Mouse (Mus musculus) ES-E14 (cell line): ENCODE results near the gene Zfp653. TPM values are rescaled to one million over a fixed set of nuclear protein-coding genes. Genes with fewer than 3 reads are reported as not detected.

Source experiments
- DNase-seq: peaks from one replicate; pipeline ENCODE4 v3.0.0-alpha.2; 2013; ENCODE audit warnings: low read depth, low spot score
- H3K27ac ChIP-seq: 2 replicates; pipeline ENCODE4 v1.5.1; 2012; ENCODE audit warnings: low read depth, mild to moderate bottlenecking, low read length, moderate library complexity, mixed read lengths; ENCODE audit not compliant: poor library complexity, insufficient read depth, severe bottlenecking
- H3K36me3 ChIP-seq: 2 replicates; pipeline ENCODE4 v1.6.1; 2012; ENCODE audit warnings: mild to moderate bottlenecking, low read length, moderate library complexity, mixed read lengths; ENCODE audit not compliant: control insufficient read depth, poor library complexity, insufficient read depth, severe bottlenecking
- H3K4me1 ChIP-seq, 2 experiments: fragments of 150-350 bp in 1 of 2; sonication (generic) in 1 of 2; 2 replicates each; pipeline ENCODE4 v1.6.1; 2012; ENCODE audit warnings: low read length in 2 of 2, mild to moderate bottlenecking in 1 of 2, mixed read lengths in 1 of 2; ENCODE audit not compliant: control insufficient read depth in 2 of 2, insufficient read depth in 2 of 2, poor library complexity in 1 of 2
- H3K4me3 ChIP-seq, 2 experiments: fragments of 150-350 bp in 1 of 2; sonication (generic) in 1 of 2; 2 replicates each; pipeline ENCODE4 v1.5.1; 2012; ENCODE audit warnings: low read length in 2 of 2, low read depth in 1 of 2, mild to moderate bottlenecking in 1 of 2, mixed read lengths in 1 of 2; ENCODE audit not compliant: insufficient read depth in 1 of 2, poor library complexity in 1 of 2, severe bottlenecking in 1 of 2
- H3K9ac ChIP-seq: 2 replicates; pipeline ENCODE4 v1.6.1; 2012; ENCODE audit warnings: low read depth, mild to moderate bottlenecking, low read length, mixed read lengths; ENCODE audit not compliant: poor library complexity, insufficient read depth, severe bottlenecking
- H3K9me3 ChIP-seq: fragments of 150-350 bp; sonication (generic); 2 replicates; pipeline ENCODE4 v1.6.1; 2012; ENCODE audit warnings: low read depth, mild to moderate bottlenecking, low read length; ENCODE audit not compliant: control insufficient read depth, insufficient read depth
- CHD2 ChIP-seq: IDR thresholded peaks from 2 replicates; pipeline ENCODE4 v1.6.1; 2014; ENCODE audit warnings: mild to moderate bottlenecking, low read depth, low read length, inconsistent platforms
- HCFC1 ChIP-seq: IDR thresholded peaks from 2 replicates; pipeline ENCODE4 v1.6.1; 2012; ENCODE audit warnings: low read length, inconsistent platforms, borderline replicate concordance; ENCODE audit not compliant: insufficient read depth
- MAFK ChIP-seq: IDR thresholded peaks from 2 replicates; pipeline ENCODE4 v1.6.1; 2014; ENCODE audit warnings: mild to moderate bottlenecking, low read depth, low read length, inconsistent platforms; ENCODE audit not compliant: insufficient read depth
- ZC3H11A ChIP-seq: IDR thresholded peaks from 2 replicates; pipeline ENCODE4 v1.6.1; 2012; ENCODE audit warnings: low read depth, mild to moderate bottlenecking, inconsistent platforms, low read length, borderline replicate concordance
- ZNF384 ChIP-seq: IDR thresholded peaks from 2 replicates; pipeline ENCODE4 v1.6.1; 2012; ENCODE audit warnings: low read depth, low read length, inconsistent platforms
- in situ Hi-C, 2 experiments: fragments of 600-800 bp; cut with MboI; formaldehyde crosslinking; loops; one replicate each; pipeline ENCODE4 v1.15.1; 2025; ENCODE audit warnings: low sequenced_read_pairs in 2 of 2, inconsistent platforms in 1 of 2; ENCODE audit not compliant: unreplicated experiment in 2 of 2
- total RNA-seq: library from RNA; depleted of rRNA; stranded (reverse); fragments of 300-350 nt; gene quantifications from 2 replicates; pipeline ENCODE4 v1.2.3, GENCODE M21; 2012

Zfp653 gene
- total RNA-seq, 1 experiment: 10.9 TPM

DNA sequence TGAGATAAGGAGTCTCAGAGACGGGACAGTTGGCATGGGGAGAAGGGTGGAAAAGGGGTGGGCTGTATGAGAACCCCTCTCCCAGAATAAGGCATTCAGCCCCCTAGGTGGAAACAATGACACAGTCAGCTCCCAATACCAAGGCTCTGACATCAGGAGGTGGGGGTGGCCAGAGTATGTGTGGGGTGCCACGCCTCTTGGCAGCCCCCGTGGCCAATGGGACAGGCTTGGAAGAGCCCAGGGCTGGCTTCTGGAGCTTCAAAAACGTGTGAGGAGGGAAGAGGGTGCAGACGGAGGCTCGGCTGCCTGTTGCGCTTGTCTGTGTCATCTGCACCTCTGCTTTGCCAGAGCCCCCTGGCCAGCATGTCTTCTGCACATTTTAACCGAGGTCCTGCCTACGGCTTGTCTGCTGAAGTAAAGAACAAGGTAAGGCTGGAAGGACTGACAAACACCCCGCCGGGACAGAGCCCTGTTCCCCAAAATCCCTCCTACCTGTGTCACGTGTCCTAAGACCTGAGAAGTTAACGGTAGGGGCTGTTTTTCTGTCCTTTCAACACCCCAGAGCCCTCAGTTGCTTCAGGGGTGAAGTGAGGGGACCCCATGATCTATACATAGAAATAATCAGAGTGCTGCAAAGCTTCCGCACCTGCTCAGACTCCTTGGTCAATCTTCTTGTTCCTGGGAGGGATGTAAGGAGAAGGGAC lies 28.0 kb upstream of the Zfp653 start, which contains the start of gene Cnn1:
Gene Cnn1, plus strand, starts transcription at position 224 of the 704 bp plus-strand sequence.
- DNase-seq: no peak
- no peaks in the 10 kb centered on the region for H3K9me3 ChIP-seq
- peaks cover 1 to 7% of the 10 kb centered on the region in 2 experiments; a peak in 2 of 4 replicates for H3K4me1 ChIP-seq
- no peaks in the 10 kb centered on the region for H3K36me3 ChIP-seq
- in situ Hi-C loops: no loop called here
- TF ChIP-seq ZC3H11A (no peak), ZNF384 (no peak), CHD2 (no peak), HCFC1 (no peak), MAFK (no peak)
- H3K9ac ChIP-seq: no peak within 1 kb of the TSS; the same call in 1 of the 2 replicates
- no peak within 1 kb of the TSS for H3K27ac ChIP-seq
- H3K4me3 ChIP-seq: peak within 1 kb of the TSS; percentile 34 to 40; a peak in 2 of 4 replicates

DNA sequence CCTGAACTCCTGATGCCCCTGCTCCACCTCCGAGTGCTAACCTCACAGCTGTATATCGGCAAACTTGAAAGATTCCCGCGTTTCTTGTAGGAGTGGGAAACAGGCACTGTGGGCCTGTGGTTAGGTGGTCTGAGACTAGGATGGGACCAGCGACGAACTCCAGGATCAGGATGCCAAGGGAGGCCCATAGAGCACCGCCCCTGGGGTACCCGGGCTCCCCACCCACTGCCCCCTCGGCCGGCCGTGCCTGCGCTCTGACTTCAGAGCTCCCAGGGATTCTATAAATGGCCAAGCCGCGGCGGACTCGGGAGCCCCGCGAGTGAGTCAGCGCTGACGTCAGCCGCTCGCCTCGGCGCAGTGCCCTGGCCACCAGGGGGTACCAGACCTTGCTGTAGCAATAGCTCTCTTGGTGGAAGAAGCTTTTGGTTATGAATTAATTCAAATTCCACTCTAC lies 24.7 kb upstream of the Zfp653 start:
- DNase-seq: no peak
- Histone ChIP-seq H3K27ac (no peak overlapping the region), H3K9ac (peak overlapping the region; percentile 64; the same call in 1 of the 2 replicates), H3K36me3 (no peaks in the 10 kb centered on the region), H3K9me3 (no peaks in the 10 kb centered on the region), H3K4me1 (peaks cover 1 to 8% of the 10 kb centered on the region in 2 experiments; a peak in 2 of 4 replicates), H3K4me3 (peak overlapping the region; percentile 36 to 61)
- in situ Hi-C loops: no loop called here
- TF ChIP-seq ZC3H11A: no peak
- TF ChIP-seq CHD2: no peak
- TF ChIP-seq HCFC1: no peak
- TF ChIP-seq MAFK: no peak
- no peak for TF ChIP-seq ZNF384

DNA sequence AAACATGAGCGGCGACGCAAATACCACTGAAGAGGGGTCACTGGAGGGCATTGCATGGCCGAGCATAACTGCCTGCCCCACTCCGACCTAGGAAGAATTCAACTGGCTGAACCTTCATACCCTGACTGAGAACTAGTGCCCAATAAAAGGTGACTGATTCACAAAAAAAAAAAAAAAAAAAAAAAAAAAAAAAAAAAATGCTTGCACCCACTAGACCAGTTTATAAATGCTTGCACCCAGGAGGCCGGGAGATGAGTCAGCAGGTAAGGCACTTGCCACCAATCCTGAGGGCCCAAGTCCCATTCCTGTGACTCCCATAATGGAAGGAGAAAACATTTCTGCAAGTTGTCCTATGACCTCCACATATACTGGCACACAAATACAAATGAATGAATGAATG lies 21.6 kb upstream of the Zfp653 start:
- H3K4me3 ChIP-seq: no peak overlapping the region
- no peak overlapping the region for H3K9ac ChIP-seq
- no peak for DNase-seq
- TF ChIP-seq ZNF384 (peak; percentile 60; the same call in 1 of the 2 replicates), ZC3H11A (no peak)
- no peak overlapping the region for H3K27ac ChIP-seq
- H3K4me1 ChIP-seq: peaks cover 0 to 1% of the 10 kb centered on the region in 2 experiments; a peak in 1 of 4 replicates
- no peaks in the 10 kb centered on the region for H3K9me3 ChIP-seq
- no peaks in the 10 kb centered on the region for H3K36me3 ChIP-seq
- in situ Hi-C loops: no loop called here

DNA sequence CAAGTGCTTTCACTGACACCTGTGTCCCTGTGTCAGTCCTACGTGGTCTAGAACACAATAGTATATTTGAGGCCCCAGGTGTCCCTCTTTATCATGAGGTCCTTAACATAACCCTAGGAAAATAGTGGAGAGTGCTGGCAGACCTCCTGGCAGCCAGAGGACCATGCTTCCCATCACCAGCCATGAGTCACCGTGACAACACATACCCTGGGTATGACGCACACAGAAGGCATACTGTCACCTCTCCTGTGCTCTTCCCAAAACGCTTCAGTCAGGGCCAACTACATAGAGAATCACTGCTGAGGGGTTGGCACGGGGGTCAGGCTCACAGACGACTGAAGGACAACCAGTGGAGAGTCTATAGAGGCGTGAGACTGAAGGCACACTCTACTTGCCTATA lies 18.8 kb upstream of the Zfp653 start:
- TF ChIP-seq ZNF384 (no peak), HCFC1 (no peak), ZC3H11A (no peak), MAFK (no peak), CHD2 (no peak)
- no peak for DNase-seq
- in situ Hi-C loops: no loop called here
- Histone ChIP-seq H3K36me3 (no peaks in the 10 kb centered on the region), H3K4me1 (peaks cover 0 to 3% of the 10 kb centered on the region in 2 experiments; a peak in 1 of 4 replicates), H3K9me3 (no peaks in the 10 kb centered on the region), H3K9ac (no peak overlapping the region), H3K27ac (no peak overlapping the region), H3K4me3 (no peak overlapping the region)
